7 mouse cellular contexts compared by ENCODE assay signal in the genomic region with DNA sequence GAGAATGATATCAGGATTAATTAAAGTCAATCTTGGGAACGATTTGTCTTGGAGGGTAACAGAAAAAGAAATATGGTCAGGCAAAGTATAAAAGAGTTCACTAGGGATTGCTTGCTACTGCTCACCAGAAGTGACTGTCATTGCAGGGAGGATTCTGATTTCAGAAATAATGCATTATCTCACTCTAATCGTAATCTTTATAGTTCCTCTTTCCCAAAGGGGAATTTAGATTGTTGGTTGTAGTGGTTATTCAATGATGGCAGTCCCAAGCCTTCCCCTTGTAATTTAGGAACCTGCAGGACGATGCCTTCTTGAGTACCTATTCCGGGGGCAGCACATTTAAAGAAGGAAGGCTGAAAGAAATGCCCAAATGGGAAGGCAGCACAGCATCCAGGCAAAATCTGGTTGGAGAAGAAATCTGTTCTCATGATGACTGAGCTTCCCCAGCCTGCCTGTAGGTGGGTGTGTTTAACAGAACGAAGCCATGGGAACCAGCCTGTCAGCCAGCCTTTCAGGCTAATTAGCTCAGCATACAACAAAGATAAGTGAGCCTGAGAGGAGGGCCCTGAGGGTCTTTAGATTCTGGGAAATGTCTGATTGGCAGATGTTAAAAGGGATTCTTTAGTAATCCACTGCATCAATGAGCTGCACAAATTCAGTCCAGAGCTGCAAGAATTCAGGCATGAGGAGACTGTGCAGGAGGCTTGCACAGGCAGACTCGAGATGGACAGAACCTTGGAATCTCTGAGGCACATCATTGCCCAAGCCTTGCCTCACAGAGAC. TPM values are rescaled to one million over a fixed set of nuclear protein-coding genes. Genes with fewer than 3 reads are reported as not detected.
DNase-seq lines count a peak whose midpoint lies in the region; ATAC-seq and TF ChIP-seq lines count a peak whose summit lies in the region.

Lix1 (plus strand) TSS at position 451 of the 783 bp plus-strand sequence.

- peak; percentile 21; the same call in 1 of the 2 replicates for TF ChIP-seq CTCF in small intestine, adult 2 months (IDR thresholded peaks at IDR 0.05; ENCODE audit: extremely low read depth, insufficient read length, insufficient replicate concordance, low read depth, low read length)

- H3K36me3 ChIP-seq in ES-E14 (ENCODE audit: control insufficient read depth, insufficient read depth, low read length, poor library complexity, severe bottlenecking), result no peaks in the 10 kb centered on the region
- H3K36me3 ChIP-seq in forebrain, embryonic 16.5 days (ENCODE audit: control insufficient read depth, insufficient read depth), result no peaks in the 10 kb centered on the region
- no peaks in the 10 kb centered on the region for H3K36me3 ChIP-seq in hindbrain, embryonic 14.5 days (replicated peaks; ENCODE audit: control insufficient read depth, insufficient read depth)
- no peaks in the 10 kb centered on the region for H3K36me3 ChIP-seq in small intestine, adult 2 months (ENCODE audit: control insufficient read depth, insufficient read depth, low read length)

- peak within 1 kb of the TSS; percentile 52 for H3K4me2 ChIP-seq in forebrain, embryonic 16.5 days (ENCODE audit: low read length)
- peak within 1 kb of the TSS; percentile 48 for H3K4me2 ChIP-seq in hindbrain, embryonic 14.5 days (replicated peaks)

- H3K27ac ChIP-seq in ES-E14 (ENCODE audit: insufficient read depth, low read depth, low read length, poor library complexity, severe bottlenecking), result no peak within 1 kb of the TSS
- H3K27ac ChIP-seq in forebrain, embryonic 16.5 days (ENCODE audit: low read length), result peak within 1 kb of the TSS; percentile 85
- H3K27ac ChIP-seq in hindbrain, embryonic 14.5 days, result peak within 1 kb of the TSS; percentile 64; the same call in 1 of the 2 replicates
- no peak within 1 kb of the TSS for H3K27ac ChIP-seq in small intestine, adult 2 months (ENCODE audit: insufficient read depth, low read depth, low read length)

- DNase-seq in ES-E14 (ENCODE audit: low read depth, low spot score), result peak; percentile 57
- DNase-seq in adrenal gland, adult 8-10 months, result no peak
- peak; percentile 80 for DNase-seq in hindbrain, embryonic 14.5 days (ENCODE audit: low spot score)
- DNase-seq in left cerebral cortex, adult 11 months (ENCODE audit: low spot score), result peak; percentile 66

- ATAC-seq in forebrain, embryonic 16.5 days, result peak; percentile 99
- peak; percentile 95 for ATAC-seq in hindbrain, embryonic 14.5 days (ENCODE audit: low FRiP score)
- ATAC-seq in megakaryocyte-erythroid progenitor cell, adult 5-6 weeks (replicated peaks; ENCODE audit: low FRiP score, low TSS enrichment, poor library complexity, severe bottlenecking), result peak; percentile 75

- H3K9me3 ChIP-seq in ES-E14 (ENCODE audit: control insufficient read depth, insufficient read depth, low read depth, low read length), result no peaks in the 10 kb centered on the region
- H3K9me3 ChIP-seq in forebrain, embryonic 16.5 days (ENCODE audit: control insufficient read depth, low read length), result no peaks in the 10 kb centered on the region
- no peaks in the 10 kb centered on the region for H3K9me3 ChIP-seq in hindbrain, embryonic 14.5 days (ENCODE audit: control insufficient read depth, low read length)

- peaks cover 0 to 2% of the 10 kb centered on the region in 2 experiments; a peak in 1 of 4 replicates for H3K4me1 ChIP-seq in ES-E14 (ENCODE audit: control insufficient read depth in 2 of 2, insufficient read depth in 2 of 2, low read length in 2 of 2, poor library complexity in 1 of 2)
- H3K4me1 ChIP-seq in forebrain, embryonic 16.5 days (replicated peaks; ENCODE audit: control insufficient read depth, insufficient read depth, low read length), result peaks cover 17% of the 10 kb centered on the region
- peaks cover 10% of the 10 kb centered on the region for H3K4me1 ChIP-seq in hindbrain, embryonic 14.5 days (replicated peaks; ENCODE audit: control insufficient read depth, insufficient read depth, low read length)
- H3K4me1 ChIP-seq in small intestine, adult 2 months (ENCODE audit: control insufficient read depth, insufficient read depth, insufficient read length, low read length), result peaks cover 3% of the 10 kb centered on the region; the same call in 1 of the 2 replicates

- in situ Hi-C loops in ES-E14 (cut with MboI; ENCODE audit: low sequenced_read_pairs in 2 of 2, unreplicated experiment in 2 of 2), result no loop called here

- H3K9ac ChIP-seq in ES-E14 (ENCODE audit: insufficient read depth, low read depth, low read length, poor library complexity, severe bottlenecking), result no peak within 1 kb of the TSS
- H3K9ac ChIP-seq in forebrain, embryonic 16.5 days (replicated peaks; ENCODE audit: low read depth, low read length), result peak within 1 kb of the TSS; percentile 46
- peak within 1 kb of the TSS; percentile 44; the same call in 1 of the 2 replicates for H3K9ac ChIP-seq in hindbrain, embryonic 14.5 days

- no peak within 1 kb of the TSS for H3K4me3 ChIP-seq in ES-E14 (ENCODE audit: insufficient read depth in 1 of 2, low read depth in 1 of 2, low read length in 2 of 2, poor library complexity in 1 of 2, severe bottlenecking in 1 of 2)
- H3K4me3 ChIP-seq in forebrain, embryonic 16.5 days (replicated peaks; ENCODE audit: low read length), result peak within 1 kb of the TSS; percentile 47
- peak within 1 kb of the TSS; percentile 14; the same call in 1 of the 2 replicates for H3K4me3 ChIP-seq in hindbrain, embryonic 14.5 days (replicated peaks; ENCODE audit: low read length)
- H3K4me3 ChIP-seq in small intestine, adult 2 months (ENCODE audit: low read depth, low read length), result no peak within 1 kb of the TSS

- WGBS in forebrain, embryonic 16.5 days, result 15% methylated on average over 6 of the region's 6 CpGs
- 24% methylated on average over 6 of the region's 6 CpGs for WGBS in hindbrain, embryonic 14.5 days
- WGBS in small intestine, adult 2 months, result 34% methylated on average over 6 of the region's 6 CpGs

- TF ChIP-seq POLR2A in small intestine, adult 2 months (IDR thresholded peaks at IDR 0.05; ENCODE audit: low read depth, low read length), result no peak

- H3K27me3 ChIP-seq in forebrain, embryonic 16.5 days (replicated peaks; ENCODE audit: control insufficient read depth, insufficient read depth, low read length), result no peaks in the 10 kb centered on the region
- H3K27me3 ChIP-seq in hindbrain, embryonic 14.5 days (ENCODE audit: control insufficient read depth, insufficient read depth, low read length), result no peaks in the 10 kb centered on the region
- H3K27me3 ChIP-seq in small intestine, adult 2 months (ENCODE audit: control insufficient read depth, insufficient read depth, low read length), result no peaks in the 10 kb centered on the region

TF ChIP-seq in ES-E14, 5 proteins besides CTCF, POLR2A, EP300 and RAD21:
- TF ChIP-seq ZNF384 (IDR thresholded peaks at IDR 0.05; ENCODE audit: low read depth, low read length), result no peak
- TF ChIP-seq MAFK (IDR thresholded peaks at IDR 0.05; ENCODE audit: insufficient read depth, low read depth, low read length), result no peak
- peak; percentile 58; the same call in 1 of the 2 replicates for TF ChIP-seq ZC3H11A (IDR thresholded peaks at IDR 0.05; ENCODE audit: borderline replicate concordance, low read depth, low read length)
- TF ChIP-seq CHD2 (IDR thresholded peaks at IDR 0.05; ENCODE audit: low read depth, low read length), result no peak

RNA-seq across cellular contexts. Expression of gene Lix1, which starts in this region (rescaled TPM):
- total RNA-seq in ES-E14 (2012; rRNA removed), result 0.95 and 2.3 TPM in 2 replicates
- 10 to 100 TPM in 3 of 4 experiments, 1 to 10 TPM in 1; 7.9 to 11.3 (median 10.1) TPM for total RNA-seq in adrenal gland, adult 8-10 months (2022)
- 30.5 and 33.3 TPM in 2 replicates for polyA plus RNA-seq in forebrain, embryonic 16.5 days (2015; fragmentation: Nextera tagmentation; extraction: Ambion mirVana)
- polyA plus RNA-seq in hindbrain, embryonic 14.5 days (2014; fragmentation: Nextera tagmentation; extraction: Ambion mirVana), result 5.9 and 6.4 TPM in 2 replicates
- not detected in 2 replicates for total RNA-seq in megakaryocyte-erythroid progenitor cell, adult 5-6 weeks (2014; fragmentation: Nextera tagmentation)
- total RNA-seq in megakaryocyte-erythroid progenitor cell, adult 5-6 weeks (2017), result not detected in 2 replicates
- polyA plus RNA-seq in small intestine, adult 2 months (2012; rRNA removed), result not detected in 2 replicates

Comparison
In these comparisons a context has a peak if more than half of its experiments do, and no peak if none do; other contexts are left out.
1. Peak in ATAC-seq in megakaryocyte-erythroid progenitor cell, adult 5-6 weeks; RNA of the gene not detected or under 1 TPM.
2. H3K27ac ChIP-seq: peak in forebrain, embryonic 16.5 days (single experiment) and hindbrain, embryonic 14.5 days (single experiment); none in ES-E14 (single experiment) and small intestine, adult 2 months (single experiment).
3. H3K4me3 ChIP-seq: peak in forebrain, embryonic 16.5 days (single experiment) and hindbrain, embryonic 14.5 days (single experiment); none in ES-E14 (0 of 2) and small intestine, adult 2 months (single experiment).
4. Peak in every context shown above with its lines, with median percentiles within 50 percentile points of each other: ATAC-seq.